Mouse (Mus musculus) ES-Bruce4 (cell line): ENCODE results near the gene Fam50b. TPM values are rescaled to one million over a fixed set of nuclear protein-coding genes. Genes with fewer than 3 reads are reported as not detected.

Experiments
- H3K27ac ChIP-seq: 2 replicates; pipeline ENCODE4 v1.5.1; 2012; ENCODE audit warnings: low read length, inconsistent platforms; ENCODE audit not compliant: insufficient read depth
- H3K27me3 ChIP-seq: 2 replicates; pipeline ENCODE4 v1.6.1; 2012; ENCODE audit warnings: mild to moderate bottlenecking, low read length, inconsistent platforms; ENCODE audit not compliant: control insufficient read depth, poor library complexity, insufficient read depth, severe bottlenecking
- H3K36me3 ChIP-seq: 2 replicates; pipeline ENCODE4 v1.6.1; 2012; ENCODE audit warnings: inconsistent platforms, mild to moderate bottlenecking, low read length, moderate library complexity; ENCODE audit not compliant: control insufficient read depth, poor library complexity, insufficient read depth, severe bottlenecking
- H3K4me1 ChIP-seq: one replicate; pipeline ENCODE4 v1.8.1; 2011; ENCODE audit warnings: low read length; ENCODE audit not compliant: control insufficient read depth, insufficient read depth
- H3K4me3 ChIP-seq: 2 replicates; pipeline ENCODE4 v1.5.1; 2011; ENCODE audit warnings: low read depth, mild to moderate bottlenecking, low read length
- H3K9ac ChIP-seq: 2 replicates; pipeline ENCODE4 v1.6.1; 2012; ENCODE audit warnings: low read depth, mild to moderate bottlenecking, inconsistent platforms; ENCODE audit not compliant: poor library complexity, severe bottlenecking
- H3K9me3 ChIP-seq: replicated peaks from 2 replicates; pipeline ENCODE4 v1.6.1; 2012; ENCODE audit warnings: mild to moderate bottlenecking, low read length, inconsistent platforms; ENCODE audit not compliant: control insufficient read depth, poor library complexity, insufficient read depth, severe bottlenecking
- CTCF ChIP-seq: IDR thresholded peaks from one replicate; pipeline ENCODE4 v1.8.1; 2011; ENCODE audit warnings: low read depth, low read length
- EP300 ChIP-seq: IDR thresholded peaks from 2 replicates; pipeline ENCODE4 v1.6.1; 2011; ENCODE audit warnings: low read depth, low read length; ENCODE audit not compliant: insufficient read depth
- POLR2A ChIP-seq: IDR thresholded peaks from one replicate; pipeline ENCODE4 v1.8.1; 2011; ENCODE audit warnings: low read length; ENCODE audit not compliant: insufficient read depth
- polyA plus RNA-seq: library from polyadenylated mRNA; stranded (reverse); fragments of >200 nt; gene quantifications from 2 replicates; pipeline ENCODE4 v1.2.4, GENCODE M21; 2011; ENCODE audit warnings: low read depth; ENCODE audit not compliant: missing spikeins, insufficient read depth, insufficient read length

Fam50b gene
- polyA plus RNA-seq, 1 experiment: not detected

DNA sequence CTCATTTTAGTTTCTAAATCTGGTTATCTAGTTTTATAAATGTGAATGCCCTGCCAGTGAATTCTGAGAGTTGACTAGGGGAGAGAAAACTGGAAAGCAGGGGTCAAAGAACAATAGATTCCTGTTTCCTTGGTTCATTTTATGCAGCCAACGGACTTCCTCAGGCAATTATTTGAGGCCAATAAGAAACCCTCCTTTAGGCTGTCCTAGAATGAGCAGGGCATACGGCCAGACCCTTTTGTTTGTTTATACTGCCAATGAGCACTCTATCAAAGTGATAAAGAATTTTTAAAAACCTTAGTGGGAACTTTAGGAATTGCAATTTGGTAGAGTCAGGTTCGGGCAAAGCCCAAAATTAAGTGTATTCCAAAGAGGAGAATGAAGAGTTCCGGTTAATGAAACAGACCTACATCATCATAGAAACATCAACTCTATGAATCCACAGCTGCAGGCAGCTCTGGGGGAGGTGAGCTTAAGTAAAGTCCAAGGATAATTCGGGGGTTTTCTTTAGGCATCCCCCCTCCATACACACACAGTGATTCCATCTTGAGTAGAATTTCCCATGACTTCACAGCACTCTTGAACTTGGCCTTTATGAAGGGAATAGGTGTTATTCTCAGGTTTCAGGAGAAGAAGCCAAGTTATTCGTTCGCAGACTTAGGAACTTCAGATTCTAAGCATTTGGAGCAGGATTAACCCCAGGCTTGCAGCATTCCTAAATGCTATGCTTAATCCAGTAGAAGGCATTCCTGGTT, 46.4 kb downstream of the Fam50b start:
- no peaks in the 10 kb centered on the region for H3K27me3 ChIP-seq
- no peak overlapping the region for H3K4me3 ChIP-seq
- no peak for TF ChIP-seq CTCF
- no peak for TF ChIP-seq POLR2A
- no peak for TF ChIP-seq EP300
- no peaks in the 10 kb centered on the region for H3K9me3 ChIP-seq
- H3K4me1 ChIP-seq: no peaks in the 10 kb centered on the region
- H3K27ac ChIP-seq: no peak overlapping the region
- H3K36me3 ChIP-seq: no peaks in the 10 kb centered on the region
- no peak overlapping the region for H3K9ac ChIP-seq

DNA sequence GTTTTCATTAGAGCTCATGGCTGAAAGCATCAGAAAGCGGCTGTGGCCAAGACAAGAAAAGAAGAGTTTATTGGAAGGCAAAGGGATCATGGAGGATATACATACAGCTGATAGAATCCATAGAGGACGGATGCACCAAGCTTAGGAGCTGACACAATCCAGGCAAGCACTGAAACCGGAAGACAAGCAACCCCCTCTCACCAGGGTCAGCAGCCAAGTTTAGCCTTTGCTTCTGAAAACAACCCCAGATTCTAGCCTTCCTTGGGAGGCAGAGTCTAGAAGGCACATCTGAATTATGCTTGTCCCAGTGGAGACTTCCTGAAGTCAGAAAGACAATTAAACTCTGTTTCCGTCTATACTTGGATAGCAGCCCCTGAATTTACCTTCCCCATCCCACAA, 47.0 kb downstream of the Fam50b start:
- H3K4me1 ChIP-seq: no peaks in the 10 kb centered on the region
- no peak for TF ChIP-seq EP300
- TF ChIP-seq POLR2A: no peak
- TF ChIP-seq CTCF: no peak
- no peak overlapping the region for H3K9ac ChIP-seq
- no peaks in the 10 kb centered on the region for H3K27me3 ChIP-seq
- no peaks in the 10 kb centered on the region for H3K9me3 ChIP-seq
- no peaks in the 10 kb centered on the region for H3K36me3 ChIP-seq
- no peak overlapping the region for H3K27ac ChIP-seq
- no peak overlapping the region for H3K4me3 ChIP-seq

DNA sequence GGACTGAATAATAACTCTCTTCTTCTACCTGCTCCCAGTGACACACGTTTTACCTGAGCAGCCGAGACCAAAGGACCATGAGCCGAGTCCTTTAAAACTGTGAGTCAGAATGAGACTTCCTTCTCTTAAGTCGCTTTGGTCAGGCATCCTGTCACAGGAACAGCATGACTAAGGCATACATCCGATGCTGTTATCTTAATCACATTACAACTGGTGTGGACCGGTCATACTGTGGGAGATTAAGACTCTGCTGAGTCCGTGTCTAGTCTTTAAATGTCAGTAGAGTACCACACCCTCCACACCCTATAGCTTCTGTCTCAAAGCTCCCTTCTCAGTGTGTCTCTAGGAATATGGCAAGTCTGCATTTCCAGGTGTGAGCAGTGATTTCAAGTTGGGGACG, 50.2 kb downstream of the Fam50b start:
- H3K36me3 ChIP-seq: no peaks in the 10 kb centered on the region
- no peak overlapping the region for H3K9ac ChIP-seq
- H3K9me3 ChIP-seq: no peaks in the 10 kb centered on the region
- no peak overlapping the region for H3K4me3 ChIP-seq
- TF ChIP-seq POLR2A: no peak
- TF ChIP-seq CTCF: no peak
- no peak for TF ChIP-seq EP300
- no peaks in the 10 kb centered on the region for H3K27me3 ChIP-seq
- H3K4me1 ChIP-seq: no peaks in the 10 kb centered on the region
- no peak overlapping the region for H3K27ac ChIP-seq

DNA sequence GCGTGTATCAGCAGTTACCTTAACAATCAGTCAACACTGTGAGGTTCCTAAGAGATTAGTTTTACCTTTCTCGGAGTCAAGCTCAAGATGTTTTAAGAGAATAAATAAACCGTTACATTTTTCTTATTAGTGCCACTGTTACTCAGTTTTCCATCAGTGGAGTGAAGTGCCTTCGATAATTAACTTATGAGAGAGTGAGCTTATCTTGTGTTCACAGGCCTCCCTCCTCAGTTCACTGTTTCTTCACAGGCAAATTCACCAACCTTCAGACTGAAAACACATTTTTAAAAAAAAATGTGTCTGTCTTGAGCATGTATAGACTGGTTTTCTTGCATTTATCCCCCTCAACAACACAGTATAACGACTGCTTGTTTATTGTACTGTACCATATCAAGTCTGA, 52.0 kb downstream of the Fam50b start:
- no peaks in the 10 kb centered on the region for H3K27me3 ChIP-seq
- no peaks in the 10 kb centered on the region for H3K4me1 ChIP-seq
- H3K9ac ChIP-seq: no peak overlapping the region
- no peak overlapping the region for H3K27ac ChIP-seq
- no peaks in the 10 kb centered on the region for H3K9me3 ChIP-seq
- TF ChIP-seq CTCF (no peak), EP300 (no peak), POLR2A (no peak)
- no peaks in the 10 kb centered on the region for H3K36me3 ChIP-seq
- H3K4me3 ChIP-seq: no peak overlapping the region

DNA sequence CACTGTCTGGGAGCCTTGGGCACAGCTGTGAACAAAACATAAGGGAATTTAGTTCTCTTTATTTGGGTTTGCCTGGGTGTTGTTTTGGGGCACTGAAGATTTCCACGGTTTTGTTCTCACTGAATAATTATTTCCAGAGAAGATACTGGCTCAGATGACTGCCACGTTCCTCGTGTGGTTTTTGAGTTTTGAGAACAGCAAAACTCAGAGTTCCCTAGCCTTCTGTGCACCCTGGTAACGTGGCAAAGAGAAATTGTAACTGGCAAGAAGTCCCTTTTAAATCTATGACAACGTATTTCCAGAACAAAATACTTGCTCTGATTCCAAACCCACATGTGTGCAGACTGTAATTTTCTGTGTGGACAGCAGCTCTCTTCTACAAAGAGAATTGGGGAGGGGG, 52.9 kb downstream of the Fam50b start:
- H3K27ac ChIP-seq: no peak overlapping the region
- H3K9me3 ChIP-seq: no peaks in the 10 kb centered on the region
- TF ChIP-seq EP300 (no peak), POLR2A (no peak), CTCF (no peak)
- no peak overlapping the region for H3K4me3 ChIP-seq
- no peaks in the 10 kb centered on the region for H3K27me3 ChIP-seq
- no peak overlapping the region for H3K9ac ChIP-seq
- no peaks in the 10 kb centered on the region for H3K36me3 ChIP-seq
- no peaks in the 10 kb centered on the region for H3K4me1 ChIP-seq

DNA sequence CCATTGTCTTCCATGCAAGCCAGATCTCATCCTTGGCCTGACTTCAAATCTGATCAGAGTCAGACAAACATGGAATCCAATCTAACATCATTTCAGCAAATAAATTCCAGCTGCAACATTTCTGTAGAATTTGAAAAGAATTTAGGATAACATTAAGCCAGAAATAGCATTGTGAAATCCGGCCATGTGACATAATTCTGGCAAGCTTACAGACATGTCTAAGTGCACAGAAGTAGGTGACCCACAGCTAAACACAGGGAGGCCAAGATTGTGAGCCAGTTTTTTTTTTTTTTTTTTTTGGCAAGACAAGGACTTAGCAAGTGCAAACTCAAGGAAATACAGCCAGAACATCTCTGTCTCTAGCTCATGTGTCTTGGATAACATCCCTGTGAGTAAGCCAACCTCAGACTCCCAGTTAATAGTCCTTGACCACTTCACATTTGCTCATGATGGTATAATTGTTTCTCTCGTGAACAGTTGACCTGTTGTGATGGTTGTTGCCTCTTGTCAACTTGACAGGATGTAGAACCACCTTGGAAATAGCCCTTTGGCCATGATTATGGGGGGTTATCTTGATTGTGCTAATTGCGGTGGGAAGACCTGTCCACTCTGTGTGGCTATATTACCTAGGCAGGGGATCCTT, 54.6 kb downstream of the Fam50b start:
- TF ChIP-seq CTCF: no peak
- Histone ChIP-seq H3K9ac (no peak overlapping the region), H3K9me3 (no peaks in the 10 kb centered on the region), H3K27me3 (no peaks in the 10 kb centered on the region), H3K4me3 (no peak overlapping the region), H3K27ac (no peak overlapping the region), H3K36me3 (no peaks in the 10 kb centered on the region), H3K4me1 (no peaks in the 10 kb centered on the region)
